In genomic region chr12:31265005-31265721, GRCm38 (mm10) we compare ENCODE assay signal across 8 mouse cellular contexts. TPM values are rescaled to one million over a fixed set of nuclear protein-coding genes. Genes with fewer than 3 reads are reported as not detected.
DNase-seq lines count a peak whose midpoint lies in the region; ATAC-seq and TF ChIP-seq lines count a peak whose summit lies in the region.

Gene Lamb1 (plus strand): TSS chr12:31265234.

- H3K9ac ChIP-seq in forebrain, embryonic 12.5 days, result peak within 1 kb of the TSS; percentile 38
- peak within 1 kb of the TSS; percentile 89 for H3K9ac ChIP-seq in lung, embryonic 14.5 days

- H3K4me2 ChIP-seq in forebrain, embryonic 12.5 days, result peak within 1 kb of the TSS; percentile 69
- peak within 1 kb of the TSS; percentile 85 for H3K4me2 ChIP-seq in lung, embryonic 14.5 days

- H3K4me3 ChIP-seq in forebrain, embryonic 12.5 days (replicated peaks), result peak within 1 kb of the TSS; percentile 43
- H3K4me3 ChIP-seq in lung, embryonic 14.5 days (ENCODE audit: low read depth, low read length), result peak within 1 kb of the TSS; percentile 78

- peaks cover 21% of the 10 kb centered on the region; the same call in 1 of the 2 replicates for H3K4me1 ChIP-seq in forebrain, embryonic 12.5 days
- peaks cover 14% of the 10 kb centered on the region for H3K4me1 ChIP-seq in lung, embryonic 14.5 days (ENCODE audit: insufficient read depth)

- TF ChIP-seq CTCF in lung, embryonic 14.5 days (IDR thresholded peaks at IDR 0.05; ENCODE audit: low read depth), result no peak

- intact Hi-C loops in heart, postnatal 14 days (cut with DNase I), result loop anchor here (5.0 kb wide), 2 partner anchors 118 to 138 kb away; no protein-coding TSS in a partner anchor

- no peaks in the 10 kb centered on the region for H3K36me3 ChIP-seq in forebrain, embryonic 12.5 days (replicated peaks)
- H3K36me3 ChIP-seq in lung, embryonic 14.5 days (ENCODE audit: insufficient read depth), result peaks cover 35% of the 10 kb centered on the region

- ATAC-seq in forebrain, embryonic 12.5 days (ENCODE audit: low FRiP score), result peak; percentile 20; the same call in 1 of the 2 replicates
- peak; percentile 77 for ATAC-seq in lung, embryonic 14.5 days (ENCODE audit: insufficient read depth)

- peaks cover 58% of the 10 kb centered on the region for H3K27me3 ChIP-seq in forebrain, embryonic 12.5 days
- no peaks in the 10 kb centered on the region for H3K27me3 ChIP-seq in lung, embryonic 14.5 days (ENCODE audit: insufficient read depth, low read length)

- H3K27ac ChIP-seq in forebrain, embryonic 12.5 days, result peak within 1 kb of the TSS; percentile 47; the same call in 1 of the 2 replicates
- H3K27ac ChIP-seq in lung, embryonic 14.5 days (ENCODE audit: low read depth), result peak within 1 kb of the TSS; percentile 84

- under 1% methylated on average over 39 of the region's 39 CpGs for WGBS in forebrain, embryonic 12.5 days
- 2% methylated on average over 39 of the region's 39 CpGs for WGBS in large intestine, adult 2 months
- under 1% methylated on average over 38 of the region's 39 CpGs for WGBS in lung, embryonic 14.5 days

- no peaks in the 10 kb centered on the region for H3K9me3 ChIP-seq in forebrain, embryonic 12.5 days
- H3K9me3 ChIP-seq in lung, embryonic 14.5 days (ENCODE audit: low read depth, low read length), result no peaks in the 10 kb centered on the region

- DNase-seq in retina, postnatal 1 day, result peak; percentile 36
- no peak for DNase-seq in retina, embryonic 14.5 days (ENCODE audit: low spot score)
- peak; percentile 83 to 84 for DNase-seq in heart, postnatal 14 days
- no peak for DNase-seq in large intestine, adult 2 months (ENCODE audit: low read depth, low spot score)
- DNase-seq in lung, embryonic 14.5 days, result peak; percentile 88
- peak; percentile 33 for DNase-seq in right cerebral cortex, adult 18-20 months
- DNase-seq in spleen, postnatal 36 days (ENCODE audit: low spot score in 2 of 2), result no peak

RNA-seq across cellular contexts. Expression of gene Lamb1, which starts in this region (rescaled TPM):
- polyA plus RNA-seq in forebrain, embryonic 12.5 days (2016; fragmentation: Nextera tagmentation; extraction: Ambion mirVana), result 25.7 and 26.1 TPM in 2 replicates
- 100 to 1,000 TPM; 158 to 162 TPM for total RNA-seq in heart, postnatal 14 days (2021)
- 12.4 and 24.9 TPM in 2 replicates for polyA plus RNA-seq in large intestine, adult 2 months (2012; rRNA removed)
- polyA plus RNA-seq in lung, embryonic 14.5 days (2014; fragmentation: Nextera tagmentation; extraction: Ambion mirVana), result 118 and 123 TPM in 2 replicates

Comparison
In these comparisons a context has a peak if more than half of its experiments do, and no peak if none do; other contexts are left out.
1. DNase-seq: peak in retina, postnatal 1 day (single experiment), heart, postnatal 14 days (2 of 2), lung, embryonic 14.5 days (single experiment) and right cerebral cortex, adult 18-20 months (single experiment); none in retina, embryonic 14.5 days (single experiment), large intestine, adult 2 months (single experiment) and spleen, postnatal 36 days (0 of 2).